Mouse (Mus musculus) spleen, postnatal 36 days (tissue): ENCODE measurements around the gene Maml2.

Experiments
- DNase-seq, 2 experiments: peaks; one replicate each; pipeline ENCODE4 v3.0.0; 2022; ENCODE audit warnings: low spot score in 2 of 2, mixed read lengths in 1 of 2

Maml2 gene

DNA sequence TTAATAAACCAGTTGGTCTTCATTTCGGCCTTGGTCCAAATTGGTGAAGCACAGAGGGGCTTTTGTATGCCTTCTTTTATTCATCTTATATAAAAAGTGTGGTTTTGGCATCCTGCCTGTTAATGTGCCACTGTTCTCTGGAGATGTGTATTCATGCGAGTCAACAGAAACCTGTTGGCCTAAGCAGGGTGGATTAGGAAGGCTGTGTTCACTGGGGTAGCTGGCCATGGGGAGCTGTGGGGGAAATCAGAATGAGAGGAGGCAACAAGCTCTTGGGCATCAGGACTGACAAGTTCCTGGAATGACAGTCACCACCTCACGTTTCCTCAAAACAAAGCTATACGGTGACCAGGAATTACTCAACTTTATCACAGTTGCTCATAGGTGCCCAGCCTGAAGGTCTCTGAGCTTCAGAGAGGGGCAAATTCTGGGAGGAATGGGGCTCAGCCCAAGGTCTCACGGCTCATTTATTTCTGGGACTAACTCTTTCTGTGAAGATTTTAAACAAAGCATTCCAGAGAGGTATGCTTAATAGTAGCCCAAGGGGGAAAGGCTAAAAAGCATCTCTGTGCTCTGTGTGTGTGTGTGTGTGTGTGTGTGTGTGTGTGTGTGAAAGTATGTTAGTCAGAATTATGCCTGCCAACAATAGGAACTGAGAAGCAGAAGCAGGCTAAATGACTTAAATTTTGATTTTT lies 228.0 kb downstream of the Maml2 start:
- DNase-seq: no peak

GRCm38 (mm10) chr9:13530575-13530974 lies 232.8 kb downstream of the Maml2 start:
- DNase-seq: no peak

GRCm38 (mm10) chr9:13533076-13533707 lies 235.4 kb downstream of the Maml2 start:
- DNase-seq: no peak

DNA sequence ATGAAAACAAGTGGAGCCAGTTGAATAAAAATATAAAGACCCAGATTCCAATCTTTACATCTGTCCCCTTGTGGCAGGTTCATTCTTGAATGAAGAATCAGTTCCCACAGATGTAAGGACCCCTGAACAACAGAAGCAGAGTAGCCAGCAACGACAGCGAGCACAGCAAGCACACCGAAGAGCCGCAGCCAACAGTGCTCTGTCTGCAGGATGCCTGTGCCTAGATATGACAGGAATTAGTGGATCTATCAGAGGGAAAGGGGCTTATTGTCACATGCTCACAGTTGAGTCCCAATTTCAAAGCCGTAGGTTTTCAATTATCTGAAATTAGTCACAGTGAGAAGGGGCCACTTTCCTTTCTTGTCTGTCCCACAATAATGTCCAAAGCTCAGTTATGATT lies 238.0 kb downstream of the Maml2 start:
- DNase-seq: no peak

DNA sequence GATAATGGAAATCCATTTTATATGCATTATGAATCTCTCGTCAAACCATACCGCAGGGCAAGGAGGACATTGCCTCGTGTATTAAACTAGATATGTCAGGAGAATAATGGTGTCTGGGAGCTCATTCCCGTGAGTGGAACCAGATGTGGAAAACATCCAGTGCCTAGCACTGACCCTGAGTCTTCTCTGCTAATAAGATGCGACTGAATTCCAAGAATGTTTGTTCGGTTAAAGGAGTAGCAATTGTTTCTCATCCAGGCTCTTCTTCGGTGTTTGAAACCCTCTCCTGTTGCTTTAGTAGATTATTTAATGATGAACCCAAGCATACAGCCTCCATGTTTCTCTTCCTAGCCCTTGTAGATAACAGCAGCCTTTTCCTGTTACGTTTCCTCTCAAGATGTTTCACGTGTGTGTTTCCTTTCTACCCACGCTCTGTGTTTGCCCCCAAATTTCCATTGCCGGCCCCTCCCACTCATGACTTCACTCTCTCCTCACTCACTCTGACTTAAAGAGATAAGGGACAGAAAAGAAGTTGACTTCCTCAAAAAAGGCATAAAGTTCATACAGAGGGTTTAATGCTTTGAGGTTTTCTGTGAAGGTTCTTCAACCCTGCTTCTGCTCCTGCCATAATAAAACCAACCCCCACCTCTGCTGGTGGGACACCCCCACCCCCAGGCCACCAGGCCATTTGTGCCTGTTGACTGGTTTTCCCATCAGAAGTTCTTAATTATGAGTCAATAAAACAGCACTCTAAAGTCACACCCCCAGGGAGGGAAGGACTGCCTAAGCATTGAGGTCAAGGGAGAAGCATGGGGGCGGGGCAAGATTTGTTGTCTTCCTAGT lies 238.9 kb downstream of the Maml2 start:
- DNase-seq: peak; percentile 86 to 88

GRCm38 (mm10) chr9:13538200-13538599 lies 240.4 kb downstream of the Maml2 start:
- DNase-seq: no peak

- no peak for DNase-seq
These were observed 241.8 kb downstream of the Maml2 start for GRCm38 (mm10) chr9:13539535-13539934.

GRCm38 (mm10) chr9:13540227-13540626 lies 242.5 kb downstream of the Maml2 start:
- no peak for DNase-seq

DNA sequence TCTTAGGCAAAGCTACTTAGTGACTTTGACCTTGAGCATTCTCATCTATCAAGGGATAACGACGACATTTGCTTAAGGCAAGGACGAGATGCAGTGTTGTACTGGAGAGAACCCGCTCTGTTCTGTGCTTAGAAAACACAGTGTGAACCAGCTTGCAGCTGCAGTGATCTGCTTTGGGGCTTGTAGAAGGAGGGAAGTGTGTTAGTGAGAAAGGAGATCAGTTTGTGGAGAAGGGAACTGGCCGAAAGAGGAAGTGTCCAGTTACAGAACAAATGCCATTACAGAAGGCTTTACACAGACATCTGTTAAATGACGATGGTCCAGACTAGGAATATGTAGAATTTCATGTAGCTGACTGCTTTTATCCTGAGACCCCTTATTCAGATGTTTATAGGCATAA lies 243.0 kb downstream of the Maml2 start:
- peak; percentile 29 to 31 for DNase-seq

DNA sequence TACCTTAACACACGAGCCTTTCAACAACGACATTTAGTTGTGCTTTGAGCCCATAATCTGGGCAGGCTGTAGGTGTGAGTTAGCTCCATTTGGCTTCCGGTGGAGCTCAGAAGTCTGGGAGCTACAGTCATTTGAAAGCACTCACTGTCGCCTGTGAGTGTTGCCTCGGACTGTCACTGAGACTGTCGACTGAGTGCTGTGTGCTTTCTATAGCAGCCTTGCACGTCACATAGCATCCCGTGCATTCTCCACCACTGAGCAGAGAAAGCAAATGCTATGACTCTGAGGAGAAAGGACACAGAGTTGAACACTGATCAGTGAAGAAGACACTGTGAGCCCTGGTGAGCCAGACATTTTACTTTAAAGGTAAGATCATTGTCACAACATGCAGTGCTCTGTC lies 245.4 kb downstream of the Maml2 start:
- no peak for DNase-seq

- DNase-seq: no peak
These were observed 246.4 kb downstream of the Maml2 start for GRCm38 (mm10) chr9:13544133-13544532.

- no peak for DNase-seq
These were observed 248.0 kb downstream of the Maml2 start for GRCm38 (mm10) chr9:13545726-13546125.

GRCm38 (mm10) chr9:13549911-13550310 lies 252.2 kb downstream of the Maml2 start:
- DNase-seq: no peak

GRCm38 (mm10) chr9:13552380-13553052 lies 254.8 kb downstream of the Maml2 start:
- DNase-seq: no peak

- peak; percentile 68 to 74 for DNase-seq
These were observed 257.0 kb downstream of the Maml2 start for GRCm38 (mm10) chr9:13554773-13555172.

GRCm38 (mm10) chr9:13555973-13556481 lies 258.3 kb downstream of the Maml2 start:
- no peak for DNase-seq

- peak; percentile 67 for DNase-seq
These were observed 258.9 kb downstream of the Maml2 start for GRCm38 (mm10) chr9:13556696-13557095.

DNA sequence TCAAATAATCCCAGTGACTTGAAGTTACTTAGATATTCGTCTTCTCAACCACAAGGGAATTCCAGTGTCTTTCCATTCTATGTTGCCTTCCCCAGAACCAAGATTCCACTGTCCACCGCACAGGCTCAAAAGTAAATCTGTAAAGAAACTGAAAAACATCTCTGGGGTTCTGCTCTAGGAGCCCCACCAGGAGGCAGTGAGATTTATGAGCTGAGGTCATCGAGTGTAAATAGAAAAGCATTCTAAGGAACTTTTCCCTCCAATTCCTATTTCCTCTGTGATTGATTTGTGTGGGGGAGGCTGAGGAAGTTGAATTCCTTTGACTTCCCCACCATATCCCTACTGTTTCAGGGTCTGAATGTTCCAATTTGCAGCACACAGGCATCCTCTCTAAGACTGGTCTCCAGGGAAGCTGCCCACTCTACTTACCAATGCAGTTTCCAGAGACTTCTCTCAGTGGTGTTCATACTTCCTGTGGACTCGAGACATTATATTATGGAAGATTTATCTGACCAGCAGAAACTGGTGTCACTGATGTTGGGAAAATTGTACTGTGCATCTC lies 261.1 kb downstream of the Maml2 start:
- no peak for DNase-seq

- DNase-seq: no peak
These were observed 262.9 kb downstream of the Maml2 start for GRCm38 (mm10) chr9:13560651-13561050.

DNA sequence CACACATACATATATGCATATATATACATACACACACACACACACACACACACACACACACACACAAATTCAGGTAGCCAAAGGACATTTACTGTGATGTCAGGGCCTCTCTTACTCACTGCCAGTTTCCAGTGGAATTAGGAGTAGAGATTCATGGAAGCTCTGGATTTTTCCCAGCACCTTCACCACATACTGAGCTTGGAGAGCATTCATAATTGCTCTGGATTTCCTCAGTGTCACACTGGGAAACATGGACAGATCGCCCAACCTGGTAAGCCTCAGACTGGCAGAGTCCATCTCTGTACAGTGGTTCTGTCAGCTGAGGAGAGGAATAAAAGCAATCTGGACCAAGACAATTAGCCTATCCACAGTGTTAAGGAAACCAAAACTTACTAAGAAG lies 263.6 kb downstream of the Maml2 start:
- no peak for DNase-seq
